Mouse (Mus musculus) lung, postnatal 0 days (tissue): ENCODE results near the gene Syngr1.

Experiments
- CTCF ChIP-seq: IDR thresholded peaks from 2 replicates; pipeline ENCODE4 v1.5.1; 2016; ENCODE audit warnings: antibody characterized with exemption, mild to moderate bottlenecking
- EP300 ChIP-seq: IDR thresholded peaks from 2 replicates; pipeline ENCODE4 v1.6.1; 2016; ENCODE audit warnings: antibody characterized with exemption, mild to moderate bottlenecking, control low read depth

GRCm38 (mm10) chr15:80111436-80111835 is 20.3 kb downstream of the Syngr1 start:
- no peak for TF ChIP-seq EP300
- TF ChIP-seq CTCF, result no peak
